Mouse (Mus musculus) liver, embryonic 13.5 days (tissue): Measurements from ENCODE around the gene BC025920. TPM values are rescaled to one million over a fixed set of nuclear protein-coding genes. Genes with fewer than 3 reads are reported as not detected.
A peak's percentile ranks its signal among the peaks of the same experiment; 100 is the strongest.

Source experiments
- ATAC-seq: fragments of 200-750 bp; cut with Nextera tagmentation; 2 replicates; pipeline ENCODE4 v1.8.0; 2017; ENCODE audit warnings: low read depth, mild to moderate bottlenecking, moderate number of reproducible peaks, moderate library complexity
- DNase-seq: peaks from one replicate; pipeline ENCODE4 v3.0.0; 2022
- H3K27ac ChIP-seq: fragments of 300-500 bp; sonication (generic); 2 replicates; pipeline ENCODE4 v1.5.1; 2015; ENCODE audit warnings: moderate library complexity, mild to moderate bottlenecking, inconsistent platforms
- H3K27me3 ChIP-seq: fragments of 300-500 bp; sonication (generic); 2 replicates; pipeline ENCODE4 v1.6.1; 2015; ENCODE audit warnings: mild to moderate bottlenecking, inconsistent platforms
- H3K36me3 ChIP-seq: fragments of 300-500 bp; sonication (generic); 2 replicates; pipeline ENCODE4 v1.6.1; 2015; ENCODE audit warnings: mild to moderate bottlenecking, inconsistent platforms
- H3K4me1 ChIP-seq: fragments of 300-500 bp; sonication (generic); replicated peaks from 2 replicates; pipeline ENCODE4 v1.6.1; 2015; ENCODE audit warnings: inconsistent platforms
- H3K4me2 ChIP-seq: fragments of 300-500 bp; sonication (generic); 2 replicates; pipeline ENCODE4 v1.6.1; 2015; ENCODE audit warnings: inconsistent platforms, mild to moderate bottlenecking, moderate library complexity
- H3K4me3 ChIP-seq: fragments of 300-500 bp; sonication (generic); replicated peaks from 2 replicates; pipeline ENCODE4 v1.5.1; 2015; ENCODE audit warnings: mild to moderate bottlenecking, inconsistent platforms
- H3K9ac ChIP-seq: fragments of 300-500 bp; sonication (generic); 2 replicates; pipeline ENCODE4 v1.6.1; 2015; ENCODE audit warnings: mild to moderate bottlenecking, inconsistent platforms
- H3K9me3 ChIP-seq: fragments of 300-500 bp; sonication (generic); replicated peaks from 2 replicates; pipeline ENCODE4 v1.6.1; 2016; ENCODE audit warnings: inconsistent platforms
- WGBS: fragments of 180-500 bp; shearing (Covaris S2); methylation state at CpG from one replicate; pipeline ENCODE4 v1.1.7; 2015; ENCODE audit not compliant: insufficient replicate concordance; 5-methylcytosine and 5-hydroxymethylcytosine counted together
- polyA plus RNA-seq: library from polyadenylated mRNA; unstranded; fragments of >200 nt; fragmentation: Nextera tagmentation; extraction: Ambion mirVana; gene quantifications from 2 replicates; pipeline ENCODE4 v1.2.1, GENCODE M21; 2015

Gene BC025920
- 0.50 and 0.56 TPM in 2 replicates for polyA plus RNA-seq

- peak; percentile 93 for DNase-seq
- Histone ChIP-seq H3K4me2 (peak within 1 kb of the TSS; percentile 86), H3K36me3 (0 out of 2 replicates have a peak, but pooled peaks cover 14% of the 10 kb centered on the region), H3K27me3 (no peaks in the 10 kb centered on the region), H3K4me3 (peak within 1 kb of the TSS; percentile 73), H3K27ac (peak within 1 kb of the TSS; percentile 96), H3K9me3 (no peaks in the 10 kb centered on the region), H3K9ac (peak within 1 kb of the TSS; percentile 75), H3K4me1 (peaks cover 48% of the 10 kb centered on the region)
- 2% methylated on average over 39 of the region's 39 CpGs for WGBS
- ATAC-seq = peak; percentile 90
Observed at GRCm38 (mm10) chr10:81605974-81606751, at the start of gene BC025920. Gene BC025920, plus strand, starts transcription at chr10:81606270.

- Histone ChIP-seq H3K4me1 (peaks cover 32% of the 10 kb centered on the region), H3K9me3 (no peaks in the 10 kb centered on the region), H3K4me2 (no peak overlapping the region), H3K4me3 (no peak overlapping the region), H3K36me3 (peaks cover 2% of the 10 kb centered on the region; the same call in 1 of the 2 replicates), H3K9ac (no peak overlapping the region), H3K27me3 (no peaks in the 10 kb centered on the region), H3K27ac (no peak overlapping the region)
- WGBS = 58% methylated on average over 3 of the region's 3 CpGs
- ATAC-seq (no peak), DNase-seq (no peak)
Observed at GRCm38 (mm10) chr10:81556282-81556681, 49.8 kb upstream of the BC025920 start.

GRCm38 (mm10) chr10:81557491-81557890 is 48.6 kb upstream of the BC025920 start:
- ATAC-seq (no peak), DNase-seq (no peak)
- Histone ChIP-seq H3K9me3 (no peaks in the 10 kb centered on the region), H3K27ac (no peak overlapping the region), H3K36me3 (peaks cover 13% of the 10 kb centered on the region), H3K9ac (no peak overlapping the region), H3K4me1 (peaks cover 37% of the 10 kb centered on the region), H3K4me2 (no peak overlapping the region), H3K27me3 (no peaks in the 10 kb centered on the region), H3K4me3 (no peak overlapping the region)
- WGBS = 35% methylated on average over 1 of the region's 1 CpGs

- Histone ChIP-seq H3K27me3 (no peaks in the 10 kb centered on the region), H3K36me3 (peaks cover 27% of the 10 kb centered on the region), H3K9me3 (no peaks in the 10 kb centered on the region), H3K4me1 (peaks cover 54% of the 10 kb centered on the region), H3K4me2 (peak within 1 kb of the TSS; percentile 91), H3K4me3 (peak within 1 kb of the TSS; percentile 85), H3K27ac (peak within 1 kb of the TSS; percentile 85), H3K9ac (peak within 1 kb of the TSS; percentile 92)
- 2% methylated on average over 20 of the region's 53 CpGs for WGBS
- peak; percentile 46 for DNase-seq
- peak; percentile 69 for ATAC-seq
Observed at GRCm38 (mm10) chr10:81559163-81559626, 46.9 kb upstream of the BC025920 start, which contains the start of gene Aes. Gene Aes, plus strand, starts transcription at chr10:81559488.

- no peaks in the 10 kb centered on the region for H3K27me3 ChIP-seq
- peaks cover 33% of the 10 kb centered on the region for H3K36me3 ChIP-seq
- H3K4me3 ChIP-seq = peak overlapping the region; percentile 85
- H3K4me1 ChIP-seq = peaks cover 61% of the 10 kb centered on the region
- H3K27ac ChIP-seq = peak overlapping the region; percentile 85
- H3K4me2 ChIP-seq = peak overlapping the region; percentile 91
- peak overlapping the region; percentile 92 for H3K9ac ChIP-seq
- DNase-seq (no peak), ATAC-seq (peak; percentile 36)
- WGBS = under 1% methylated on average over 28 of the region's 36 CpGs
- H3K9me3 ChIP-seq = no peaks in the 10 kb centered on the region
Observed at GRCm38 (mm10) chr10:81559627-81560539, 46.2 kb upstream of the BC025920 start.

GRCm38 (mm10) chr10:81560719-81561459 is 45.2 kb upstream of the BC025920 start:
- 3% methylated on average over 16 of the region's 16 CpGs for WGBS
- Histone ChIP-seq H3K4me3 (peak overlapping the region; percentile 85), H3K4me2 (peak overlapping the region; percentile 91), H3K36me3 (peaks cover 43% of the 10 kb centered on the region), H3K9me3 (no peaks in the 10 kb centered on the region), H3K27ac (peak overlapping the region; percentile 85), H3K27me3 (no peaks in the 10 kb centered on the region), H3K9ac (peak overlapping the region; percentile 92), H3K4me1 (peaks cover 71% of the 10 kb centered on the region)
- DNase-seq (no peak), ATAC-seq (peak; percentile 21; the same call in 1 of the 2 replicates)

GRCm38 (mm10) chr10:81562411-81562810 is 43.7 kb upstream of the BC025920 start:
- Histone ChIP-seq H3K4me3 (no peak overlapping the region), H3K27me3 (no peaks in the 10 kb centered on the region), H3K9ac (0 out of 2 replicates have a peak overlapping the region, but pooled peaks have one; percentile 10), H3K9me3 (no peaks in the 10 kb centered on the region), H3K4me2 (peak overlapping the region; percentile 38), H3K27ac (peak overlapping the region; percentile 59; the same call in 1 of the 2 replicates), H3K4me1 (peaks cover 78% of the 10 kb centered on the region), H3K36me3 (peaks cover 51% of the 10 kb centered on the region)
- ATAC-seq (no peak), DNase-seq (no peak)
- 79% methylated on average over 6 of the region's 6 CpGs for whole genome bisulfite sequencing

GRCm38 (mm10) chr10:81563481-81563880 is 42.6 kb upstream of the BC025920 start:
- no peak overlapping the region for H3K4me3 ChIP-seq
- no peak overlapping the region for H3K27ac ChIP-seq
- no peak for DNase-seq
- H3K9me3 ChIP-seq = no peaks in the 10 kb centered on the region
- no peak for ATAC-seq
- 31% methylated on average over 6 of the region's 6 CpGs for WGBS
- H3K36me3 ChIP-seq = peaks cover 51% of the 10 kb centered on the region
- peak overlapping the region; percentile 42 for H3K4me2 ChIP-seq
- peaks cover 86% of the 10 kb centered on the region for H3K4me1 ChIP-seq
- H3K9ac ChIP-seq = 0 out of 2 replicates have a peak overlapping the region, but pooled peaks have one; percentile 18
- no peaks in the 10 kb centered on the region for H3K27me3 ChIP-seq

- Histone ChIP-seq H3K36me3 (peaks cover 51% of the 10 kb centered on the region), H3K27ac (no peak overlapping the region), H3K9me3 (no peaks in the 10 kb centered on the region), H3K4me3 (0 out of 2 replicates have a peak overlapping the region, but pooled peaks have one; percentile 3), H3K27me3 (0 out of 2 replicates have a peak, but pooled peaks cover 3% of the 10 kb centered on the region), H3K4me1 (peaks cover 88% of the 10 kb centered on the region), H3K9ac (0 out of 2 replicates have a peak overlapping the region, but pooled peaks have one; percentile 18), H3K4me2 (peak overlapping the region; percentile 42)
- DNase-seq (no peak), ATAC-seq (no peak)
- WGBS = 37% methylated on average over 10 of the region's 10 CpGs
Observed at GRCm38 (mm10) chr10:81564216-81564615, 41.9 kb upstream of the BC025920 start.

GRCm38 (mm10) chr10:81564734-81565133 is 41.3 kb upstream of the BC025920 start:
- DNase-seq = no peak
- Histone ChIP-seq H3K9ac (no peak overlapping the region), H3K4me3 (no peak overlapping the region), H3K36me3 (peaks cover 51% of the 10 kb centered on the region), H3K4me2 (no peak overlapping the region), H3K27me3 (peaks cover 7% of the 10 kb centered on the region; the same call in 1 of the 2 replicates), H3K9me3 (no peaks in the 10 kb centered on the region), H3K27ac (no peak overlapping the region), H3K4me1 (peaks cover 90% of the 10 kb centered on the region)
- ATAC-seq = no peak
- WGBS = 42% methylated on average over 10 of the region's 10 CpGs
